Mouse (Mus musculus) kidney, postnatal 0 days (tissue): Measurements from ENCODE around the gene Git1. TPM values are rescaled to one million over a fixed set of nuclear protein-coding genes. Genes with fewer than 3 reads are reported as not detected.

Experiments used
- ATAC-seq: fragments of 200-750 bp; cut with Nextera tagmentation; replicated peaks from 2 replicates; pipeline ENCODE4 v1.8.0; 2017; ENCODE audit warnings: low read depth, moderate number of reproducible peaks, moderate TSS enrichment, moderate library complexity; ENCODE audit not compliant: low FRiP score
- DNase-seq: peaks from one replicate; pipeline ENCODE4 v3.0.0-alpha.2; 2016; ENCODE audit warnings: low spot score
- H3K27ac ChIP-seq: fragments of 300-500 bp; sonication (generic); 2 replicates; pipeline ENCODE4 v1.5.1; 2014; ENCODE audit warnings: mild to moderate bottlenecking
- H3K27me3 ChIP-seq: fragments of 300-500 bp; sonication (generic); 2 replicates; pipeline ENCODE4 v1.6.1; 2014; ENCODE audit warnings: low read length, mixed read lengths; ENCODE audit not compliant: insufficient read depth
- H3K36me3 ChIP-seq: fragments of 300-500 bp; sonication (generic); 2 replicates; pipeline ENCODE4 v1.6.1; 2014; ENCODE audit warnings: low read length, mixed read lengths; ENCODE audit not compliant: insufficient read depth
- H3K4me1 ChIP-seq: fragments of 300-500 bp; sonication (generic); replicated peaks from 2 replicates; pipeline ENCODE4 v1.6.1; 2014; ENCODE audit warnings: antibody characterized with exemption, low read length, mixed read lengths; ENCODE audit not compliant: insufficient read depth
- H3K4me2 ChIP-seq: fragments of 300-500 bp; sonication (generic); 2 replicates; pipeline ENCODE4 v1.6.1; 2014; ENCODE audit warnings: mild to moderate bottlenecking, low read length, moderate library complexity, mixed read lengths
- H3K4me3 ChIP-seq: fragments of 300-500 bp; sonication (generic); replicated peaks from 2 replicates; pipeline ENCODE4 v1.5.1; 2014; ENCODE audit warnings: low read depth, low read length
- H3K9ac ChIP-seq: fragments of 300-500 bp; sonication (generic); 2 replicates; pipeline ENCODE4 v1.6.1; 2014; ENCODE audit warnings: low read depth, low read length
- H3K9me3 ChIP-seq: fragments of 300-500 bp; sonication (generic); replicated peaks from 2 replicates; pipeline ENCODE4 v1.6.1; 2016; ENCODE audit warnings: low read length, inconsistent platforms, mixed read lengths
- CTCF ChIP-seq: IDR thresholded peaks from 2 replicates; pipeline ENCODE4 v1.5.1; 2016; ENCODE audit warnings: antibody characterized with exemption, low read depth, mild to moderate bottlenecking, moderate library complexity
- WGBS: fragments of 180-500 bp; shearing (Covaris S2); extraction: QIAGEN DNeasy Blood & Tissue Kit; methylation state at CpG from one replicate; pipeline ENCODE4 v1.1.7; 2014; 5-methylcytosine and 5-hydroxymethylcytosine counted together
- polyA plus RNA-seq: library from polyadenylated mRNA; unstranded; fragments of >200 nt; fragmentation: Nextera tagmentation; extraction: Ambion mirVana; gene quantifications from 2 replicates; pipeline ENCODE4 v1.2.1, GENCODE M21; 2015

The Git1 gene
- polyA plus RNA-seq, 1 experiment from 2014 or later, result 11.3 TPM

- ATAC-seq (no peak), DNase-seq (peak; percentile 38)
- TF ChIP-seq CTCF, result no peak
- Histone ChIP-seq H3K9ac (peak overlapping the region; percentile 95; the same call in 1 of the 2 replicates), H3K4me1 (peaks cover 49% of the 10 kb centered on the region), H3K36me3 (no peaks in the 10 kb centered on the region), H3K4me3 (peak overlapping the region; percentile 91), H3K9me3 (no peaks in the 10 kb centered on the region), H3K4me2 (peak overlapping the region; percentile 95), H3K27ac (peak overlapping the region; percentile 95), H3K27me3 (no peaks in the 10 kb centered on the region)
- 0% methylated on average over 18 of the region's 18 CpGs for WGBS
Observed at GRCm38 (mm10) chr11:77492311-77492871, 971 bp upstream of the Git1 start.

- H3K9ac ChIP-seq, result peak overlapping the region; percentile 95
- peak overlapping the region; percentile 95 for H3K27ac ChIP-seq
- no peaks in the 10 kb centered on the region for H3K36me3 ChIP-seq
- H3K4me2 ChIP-seq, result peak overlapping the region; percentile 95
- no peaks in the 10 kb centered on the region for H3K27me3 ChIP-seq
- peak; percentile 32; the same call in 1 of the 2 replicates for TF ChIP-seq CTCF
- H3K4me1 ChIP-seq, result peaks cover 52% of the 10 kb centered on the region
- ATAC-seq, result peak; percentile 69
- DNase-seq, result peak; percentile 96
- no peaks in the 10 kb centered on the region for H3K9me3 ChIP-seq
- H3K4me3 ChIP-seq, result peak overlapping the region; percentile 91
- under 1% methylated on average over 25 of the region's 32 CpGs for WGBS
Observed at GRCm38 (mm10) chr11:77492911-77493332, 440 bp upstream of the Git1 start.

- 22% methylated on average over 4 of the region's 4 CpGs for WGBS
Observed at GRCm38 (mm10) chr11:77494344-77494676, 948 bp downstream of the Git1 start.

GRCm38 (mm10) chr11:77494782-77495181 lies 1.4 kb downstream of the Git1 start:
- no peaks in the 10 kb centered on the region for H3K9me3 ChIP-seq
- peak overlapping the region; percentile 95 for H3K4me2 ChIP-seq
- peaks cover 49% of the 10 kb centered on the region for H3K4me1 ChIP-seq
- H3K27ac ChIP-seq, result peak overlapping the region; percentile 95; the same call in 1 of the 2 replicates
- peak overlapping the region; percentile 95 for H3K9ac ChIP-seq
- H3K27me3 ChIP-seq, result no peaks in the 10 kb centered on the region
- DNase-seq (no peak), ATAC-seq (no peak)
- H3K36me3 ChIP-seq, result peaks cover 6% of the 10 kb centered on the region; the same call in 1 of the 2 replicates
- WGBS, result 52% methylated on average over 6 of the region's 6 CpGs
- no peak overlapping the region for H3K4me3 ChIP-seq
- TF ChIP-seq CTCF, result no peak

More at GRCm38 (mm10) chr11:77494344-77494676, 948 bp downstream of the Git1 start:
- Histone ChIP-seq H3K9me3 (no peaks in the 10 kb centered on the region), H3K4me3 (peak overlapping the region; percentile 91), H3K4me1 (peaks cover 49% of the 10 kb centered on the region), H3K27me3 (no peaks in the 10 kb centered on the region), H3K9ac (peak overlapping the region; percentile 95), H3K4me2 (peak overlapping the region; percentile 95), H3K27ac (peak overlapping the region; percentile 95), H3K36me3 (peaks cover 2% of the 10 kb centered on the region; the same call in 1 of the 2 replicates)
- TF ChIP-seq CTCF, result no peak
- ATAC-seq (no peak), DNase-seq (no peak)

- no peak overlapping the region for H3K4me3 ChIP-seq
- peaks cover 13% of the 10 kb centered on the region for H3K36me3 ChIP-seq
- DNase-seq (no peak), ATAC-seq (no peak)
- TF ChIP-seq CTCF, result no peak
- H3K27ac ChIP-seq, result peak overlapping the region; percentile 54; the same call in 1 of the 2 replicates
- H3K27me3 ChIP-seq, result no peaks in the 10 kb centered on the region
- no peak overlapping the region for H3K9ac ChIP-seq
- peak overlapping the region; percentile 95; the same call in 1 of the 2 replicates for H3K4me2 ChIP-seq
- H3K9me3 ChIP-seq, result no peaks in the 10 kb centered on the region
- peaks cover 44% of the 10 kb centered on the region for H3K4me1 ChIP-seq
Observed at GRCm38 (mm10) chr11:77495507-77495906, 2.1 kb downstream of the Git1 start.

GRCm38 (mm10) chr11:77497341-77497756 lies 4.0 kb downstream of the Git1 start:
- no peak for ATAC-seq
- peak; percentile 81 for DNase-seq

More at GRCm38 (mm10) chr11:77497341-77497756, 4.0 kb downstream of the Git1 start:
- Histone ChIP-seq H3K27me3 (no peaks in the 10 kb centered on the region), H3K9me3 (no peaks in the 10 kb centered on the region), H3K4me1 (peaks cover 32% of the 10 kb centered on the region), H3K27ac (peak overlapping the region; percentile 87), H3K4me3 (no peak overlapping the region), H3K9ac (no peak overlapping the region), H3K4me2 (peak overlapping the region; percentile 19), H3K36me3 (peaks cover 22% of the 10 kb centered on the region)
- 24% methylated on average over 6 of the region's 6 CpGs for whole genome bisulfite sequencing
- TF ChIP-seq CTCF, result peak; percentile 67
